Comparison of ENCODE assay signal across 8 mouse cellular contexts in genomic region chr6:5255722-5256451, GRCm38 (mm10). TPM values are rescaled to one million over a fixed set of nuclear protein-coding genes. Genes with fewer than 3 reads are reported as not detected.
DNase-seq lines count a peak whose midpoint lies in the region; ATAC-seq and TF ChIP-seq lines count a peak whose summit lies in the region.

TSS of gene Pon3 (minus strand) at chr6:5256286.

- H3K27me3 ChIP-seq in heart, embryonic 15.5 days = no peaks in the 10 kb centered on the region
- H3K27me3 ChIP-seq in kidney, postnatal 0 days (ENCODE audit: insufficient read depth, low read length) = no peaks in the 10 kb centered on the region
- no peaks in the 10 kb centered on the region for H3K27me3 ChIP-seq in lung, postnatal 0 days (replicated peaks; ENCODE audit: insufficient read depth, low read length)

- peak; percentile 10 for DNase-seq in CD4-positive helper T cell, adult 2 months (ENCODE audit: low read depth, low spot score)
- peak; percentile 81 to 94 for DNase-seq in adrenal gland, adult (ENCODE audit: inconsistent age in 2 of 2, low spot score in 1 of 2)
- DNase-seq in kidney, postnatal 0 days (ENCODE audit: low spot score) = peak; percentile 77
- peak; percentile 86 for DNase-seq in lung, postnatal 0 days (ENCODE audit: low spot score)
- peak; percentile 72 for DNase-seq in ovary, adult 18-20 months (ENCODE audit: low spot score)
- DNase-seq in urinary bladder, postnatal 14 days (ENCODE audit: low spot score) = peak; percentile 74

- no peaks in the 10 kb centered on the region for H3K9me3 ChIP-seq in heart, embryonic 15.5 days (replicated peaks)
- H3K9me3 ChIP-seq in kidney, postnatal 0 days (replicated peaks; ENCODE audit: low read length) = no peaks in the 10 kb centered on the region
- no peaks in the 10 kb centered on the region for H3K9me3 ChIP-seq in lung, postnatal 0 days (ENCODE audit: low read length)

- H3K4me1 ChIP-seq in heart, embryonic 15.5 days (replicated peaks) = peaks cover 4% of the 10 kb centered on the region
- H3K4me1 ChIP-seq in kidney, postnatal 0 days (replicated peaks; ENCODE audit: insufficient read depth, low read length) = no peaks in the 10 kb centered on the region
- H3K4me1 ChIP-seq in lung, postnatal 0 days (ENCODE audit: insufficient read depth, low read depth, low read length) = no peaks in the 10 kb centered on the region

- H3K36me3 ChIP-seq in heart, embryonic 15.5 days = no peaks in the 10 kb centered on the region
- no peaks in the 10 kb centered on the region for H3K36me3 ChIP-seq in kidney, postnatal 0 days (ENCODE audit: insufficient read depth, low read length)
- H3K36me3 ChIP-seq in lung, postnatal 0 days (ENCODE audit: insufficient read depth, low read length) = no peaks in the 10 kb centered on the region

- no peak for TF ChIP-seq CTCF in kidney, postnatal 0 days (IDR thresholded peaks at IDR 0.05; ENCODE audit: low read depth)
- peak; percentile 30; the same call in 1 of the 2 replicates for TF ChIP-seq CTCF in lung, postnatal 0 days (IDR thresholded peaks at IDR 0.05)

- peak within 1 kb of the TSS; percentile 72 for H3K4me2 ChIP-seq in heart, embryonic 15.5 days
- H3K4me2 ChIP-seq in kidney, postnatal 0 days (ENCODE audit: low read length) = peak within 1 kb of the TSS; percentile 51
- peak within 1 kb of the TSS; percentile 65 for H3K4me2 ChIP-seq in lung, postnatal 0 days (replicated peaks; ENCODE audit: low read depth, low read length)

- peak within 1 kb of the TSS; percentile 63 for H3K4me3 ChIP-seq in heart, embryonic 15.5 days
- H3K4me3 ChIP-seq in kidney, postnatal 0 days (replicated peaks; ENCODE audit: low read depth, low read length) = peak within 1 kb of the TSS; percentile 32
- peak within 1 kb of the TSS; percentile 31 for H3K4me3 ChIP-seq in lung, postnatal 0 days (ENCODE audit: low read depth, low read length)

- H3K9ac ChIP-seq in heart, embryonic 15.5 days = peak within 1 kb of the TSS; percentile 70
- H3K9ac ChIP-seq in kidney, postnatal 0 days (ENCODE audit: low read depth, low read length) = peak within 1 kb of the TSS; percentile 46; the same call in 1 of the 2 replicates
- peak within 1 kb of the TSS; percentile 6; the same call in 1 of the 2 replicates for H3K9ac ChIP-seq in lung, postnatal 0 days (replicated peaks; ENCODE audit: low read depth)

- peak within 1 kb of the TSS; percentile 67 for H3K27ac ChIP-seq in heart, embryonic 15.5 days
- no peak within 1 kb of the TSS for H3K27ac ChIP-seq in kidney, postnatal 0 days
- peak within 1 kb of the TSS; percentile 71 for H3K27ac ChIP-seq in lung, postnatal 0 days (ENCODE audit: low read length)

- ATAC-seq in erythroblast, adult 5-6 weeks (replicated peaks; ENCODE audit: low FRiP score, poor library complexity, severe bottlenecking) = peak; percentile 99
- peak; percentile 89 for ATAC-seq in heart, embryonic 15.5 days (replicated peaks; ENCODE audit: insufficient number of reproducible peaks, insufficient read depth, low FRiP score, low read depth)
- ATAC-seq in kidney, postnatal 0 days (replicated peaks; ENCODE audit: low FRiP score, low read depth) = peak; percentile 82; the same call in 1 of the 2 replicates
- peak; percentile 96 for ATAC-seq in lung, postnatal 0 days

- TF ChIP-seq EP300 in lung, postnatal 0 days (IDR thresholded peaks at IDR 0.05) = no peak

- WGBS in heart, embryonic 15.5 days = 3% methylated on average over 16 of the region's 16 CpGs
- WGBS in kidney, postnatal 0 days = 3% methylated on average over 16 of the region's 16 CpGs
- 2% methylated on average over 16 of the region's 16 CpGs for WGBS in lung, postnatal 0 days

RNA-seq across cellular contexts. Expression of gene Pon3, which starts in this region (rescaled TPM):
- total RNA-seq in erythroblast, adult 5-6 weeks (2015; ENCODE audit: low replicate concordance) = 4.4 and 11.7 TPM in 2 replicates
- total RNA-seq in erythroblast, adult 5-6 weeks (2017; ENCODE audit: low replicate concordance) = 7.2 and 8.9 TPM in 2 replicates
- polyA plus RNA-seq in heart, embryonic 15.5 days (2015; fragmentation: Nextera tagmentation; extraction: Ambion mirVana) = 38.1 and 41.3 TPM in 2 replicates
- 13.1 and 13.8 TPM in 2 replicates for polyA plus RNA-seq in kidney, postnatal 0 days (2015; fragmentation: Nextera tagmentation; extraction: Ambion mirVana)
- 143 and 168 TPM in 2 replicates for polyA plus RNA-seq in lung, postnatal 0 days (2015; fragmentation: Nextera tagmentation; extraction: Ambion mirVana)

Comparison
In these comparisons a context has a peak if more than half of its experiments do, and no peak if none do; other contexts are left out.
1. DNase-seq: peak in every context shown above with its lines; median percentile 88 in adrenal gland, adult; 86 in lung, postnatal 0 days; 77 in kidney, postnatal 0 days; 74 in urinary bladder, postnatal 14 days; 72 in ovary, adult 18-20 months; 10 in CD4-positive helper T cell, adult 2 months.
2. H3K9ac ChIP-seq: peak in every context shown above with its lines; median percentile 70 in heart, embryonic 15.5 days; 46 in kidney, postnatal 0 days; 6 in lung, postnatal 0 days.